Mouse (Mus musculus): Measurements from ENCODE around the gene Arglu1.
A peak's percentile ranks its signal among the peaks of the same experiment; 100 is the strongest.

DNA sequence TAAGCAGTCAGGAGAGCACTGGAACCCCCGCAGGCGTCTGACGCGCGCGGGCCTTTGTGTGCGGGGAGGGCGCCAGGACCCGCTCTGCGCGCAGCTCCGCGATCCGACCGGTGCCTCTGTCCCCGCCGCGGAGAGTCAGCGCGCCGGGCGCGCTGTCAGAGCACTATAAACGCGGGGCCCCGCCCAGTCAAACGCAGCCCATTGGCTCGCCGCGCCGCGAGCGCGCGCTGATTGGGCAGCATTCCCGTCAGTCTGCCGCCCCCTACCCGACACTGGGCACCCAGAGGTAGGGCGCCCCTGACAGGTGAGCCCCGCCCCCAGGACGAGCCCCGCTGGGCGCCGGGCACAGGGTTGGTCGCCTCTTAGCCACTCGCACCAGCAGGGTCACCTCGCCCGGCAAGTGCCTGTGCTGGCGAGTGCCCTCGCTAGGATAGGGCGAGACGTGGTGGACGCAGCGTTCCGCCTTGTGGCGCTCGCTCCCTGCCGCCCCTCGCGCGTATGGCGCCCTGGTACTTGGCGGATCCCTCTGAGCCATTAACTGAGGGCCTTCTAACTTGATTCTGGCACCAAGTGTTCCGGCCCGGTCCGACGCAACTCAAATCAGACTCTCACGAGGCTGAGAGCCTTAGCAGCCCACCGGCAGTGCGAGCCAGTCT, 29.1 kb downstream of the Arglu1 start, which contains the start of gene Efnb2:
- TF ChIP-seq POLR2A (IDR thresholded peaks at IDR 0.05; ENCODE audit: control insufficient read depth, extremely low read depth, insufficient read depth, low read length, poor library complexity) (peak; percentile 57; the same call in 1 of the 2 replicates), CTCF (IDR thresholded peaks at IDR 0.05; ENCODE audit: borderline replicate concordance, control insufficient read depth, extremely low read depth, insufficient read depth, low read length, poor library complexity) (no peak)
